ENCODE assay signal across 9 mouse cellular contexts in genomic region chr14:32161090-32161885, GRCm38 (mm10). TPM values are rescaled to one million over a fixed set of nuclear protein-coding genes. Genes with fewer than 3 reads are reported as not detected.
DNase-seq lines count a peak whose midpoint lies in the region; ATAC-seq and TF ChIP-seq lines count a peak whose summit lies in the region.
"Had no signal": no experiment of that assay in that cellular context is flagged by ENCODE, and none has a peak within 500 bp of the region (broad histone marks: within the 10 kb centered on the region; RNA-seq: fewer than 3 reads in every experiment).

No protein-coding gene starts in this region.

- no peak for ATAC-seq in kidney, embryonic 14.5 days (ENCODE audit: low FRiP score, low TSS enrichment)
- peak; percentile 57 for ATAC-seq in intestine, embryonic 16.5 days
- ATAC-seq in midbrain, embryonic 15.5 days (replicated peaks) = no peak

- H3K27ac ChIP-seq in kidney, embryonic 14.5 days (ENCODE audit: low read depth, low read length) = no peak overlapping the region
- H3K27ac ChIP-seq in cortical plate, adult 2 months (ENCODE audit: insufficient read depth, low read length) = no peak overlapping the region
- peak overlapping the region; percentile 94 for H3K27ac ChIP-seq in intestine, embryonic 16.5 days (ENCODE audit: low read length)
- no peak overlapping the region for H3K27ac ChIP-seq in midbrain, embryonic 15.5 days

- H3K4me1 ChIP-seq in kidney, embryonic 14.5 days (ENCODE audit: control insufficient read depth, insufficient read depth, low read length) = peaks cover 20% of the 10 kb centered on the region
- peaks cover 7% of the 10 kb centered on the region; the same call in 1 of the 2 replicates for H3K4me1 ChIP-seq in cortical plate, adult 2 months (ENCODE audit: control insufficient read depth, insufficient read depth, low read length)
- H3K4me1 ChIP-seq in intestine, embryonic 16.5 days (ENCODE audit: control insufficient read depth, insufficient read depth, low read length) = peaks cover 19% of the 10 kb centered on the region
- H3K4me1 ChIP-seq in midbrain, embryonic 15.5 days = peaks cover 40% of the 10 kb centered on the region

- H3K4me2 ChIP-seq in kidney, embryonic 14.5 days (replicated peaks; ENCODE audit: low read depth, low read length) = peak overlapping the region; percentile 75
- peak overlapping the region; percentile 78 for H3K4me2 ChIP-seq in intestine, embryonic 16.5 days (ENCODE audit: low read depth, low read length)
- peak overlapping the region; percentile 81 for H3K4me2 ChIP-seq in midbrain, embryonic 15.5 days

- H3K4me3 ChIP-seq in kidney, embryonic 14.5 days (ENCODE audit: low read length) = peak overlapping the region; percentile 65
- peak overlapping the region; percentile 93; the same call in 1 of the 2 replicates for H3K4me3 ChIP-seq in cortical plate, adult 2 months (ENCODE audit: insufficient read depth, low read length)
- peak overlapping the region; percentile 90 for H3K4me3 ChIP-seq in intestine, embryonic 16.5 days (ENCODE audit: low read length)
- peak overlapping the region; percentile 99 for H3K4me3 ChIP-seq in midbrain, embryonic 15.5 days

- no peaks in the 10 kb centered on the region for H3K36me3 ChIP-seq in kidney, embryonic 14.5 days (ENCODE audit: control insufficient read depth, insufficient read depth, low read length)
- H3K36me3 ChIP-seq in intestine, embryonic 16.5 days (ENCODE audit: control insufficient read depth, insufficient read depth, low read length) = no peaks in the 10 kb centered on the region
- no peaks in the 10 kb centered on the region for H3K36me3 ChIP-seq in midbrain, embryonic 15.5 days (replicated peaks)

- no peak for TF ChIP-seq CTCF in cortical plate, adult 2 months (IDR thresholded peaks at IDR 0.05; ENCODE audit: extremely low read depth, insufficient read depth, low read length)

- no peaks in the 10 kb centered on the region for H3K9me3 ChIP-seq in kidney, embryonic 14.5 days (ENCODE audit: control insufficient read depth, low read length)
- H3K9me3 ChIP-seq in intestine, embryonic 16.5 days (ENCODE audit: control insufficient read depth, low read length) = no peaks in the 10 kb centered on the region
- H3K9me3 ChIP-seq in midbrain, embryonic 15.5 days = no peaks in the 10 kb centered on the region

- TF ChIP-seq POLR2A in cortical plate, adult 2 months (IDR thresholded peaks at IDR 0.05; ENCODE audit: extremely low read depth, insufficient read depth, low read length) = no peak

- 86% methylated on average over 12 of the region's 12 CpGs for WGBS in kidney, embryonic 14.5 days
- WGBS in intestine, embryonic 16.5 days = 57% methylated on average over 12 of the region's 12 CpGs
- 88% methylated on average over 12 of the region's 12 CpGs for WGBS in midbrain, embryonic 15.5 days

- H3K27me3 ChIP-seq in kidney, embryonic 14.5 days (ENCODE audit: control insufficient read depth, insufficient read depth, low read length) = no peaks in the 10 kb centered on the region
- H3K27me3 ChIP-seq in intestine, embryonic 16.5 days (replicated peaks; ENCODE audit: control insufficient read depth, insufficient read depth, low read length) = no peaks in the 10 kb centered on the region
- H3K27me3 ChIP-seq in midbrain, embryonic 15.5 days (replicated peaks) = no peaks in the 10 kb centered on the region

- peak overlapping the region; percentile 77; the same call in 1 of the 2 replicates for H3K9ac ChIP-seq in kidney, embryonic 14.5 days (ENCODE audit: low read depth, low read length)
- peak overlapping the region; percentile 57 for H3K9ac ChIP-seq in intestine, embryonic 16.5 days (ENCODE audit: low read depth, low read length)
- no peak overlapping the region for H3K9ac ChIP-seq in midbrain, embryonic 15.5 days

- DNase-seq in kidney, adult 18-20 months = no peak
- no peak for DNase-seq in ovary, postnatal 14 days (ENCODE audit: low spot score)
- DNase-seq in right cerebral cortex, postnatal 25 days = no peak
- DNase-seq in cerebellum, adult 18-20 months = no peak

RNA-seq across cellular contexts. Expression of gene Ncoa4, which starts 1.6 kb away (rescaled TPM):
- polyA plus RNA-seq in kidney, embryonic 14.5 days (2014; fragmentation: Nextera tagmentation; extraction: Ambion mirVana) = 74.8 and 106 TPM in 2 replicates
- 55.2 and 55.6 TPM in 2 replicates for polyA plus RNA-seq in cortical plate, adult 2 months (2012; rRNA removed)
- polyA plus RNA-seq in intestine, embryonic 16.5 days (2015; fragmentation: Nextera tagmentation; extraction: Ambion mirVana) = 208 and 249 TPM in 2 replicates
- 104 and 106 TPM in 2 replicates for polyA plus RNA-seq in midbrain, embryonic 15.5 days (2015; fragmentation: Nextera tagmentation; extraction: Ambion mirVana)

RNA-seq across cellular contexts. Expression of gene Msmb, which starts 19.5 kb away (rescaled TPM):
- polyA plus RNA-seq in kidney, embryonic 14.5 days (2014; fragmentation: Nextera tagmentation; extraction: Ambion mirVana) = not detected in 2 replicates
- polyA plus RNA-seq in cortical plate, adult 2 months (2012; rRNA removed) = not detected in 2 replicates
- not detected in 2 replicates for polyA plus RNA-seq in intestine, embryonic 16.5 days (2015; fragmentation: Nextera tagmentation; extraction: Ambion mirVana)
- polyA plus RNA-seq in midbrain, embryonic 15.5 days (2015; fragmentation: Nextera tagmentation; extraction: Ambion mirVana) = not detected in 2 replicates
- polyA plus RNA-seq: gonadal fat pad, adult 2 months had no signal

RNA-seq across cellular contexts. Expression of gene Timm23, which starts 40.4 kb away (rescaled TPM):
- 324 and 335 TPM in 2 replicates for polyA plus RNA-seq in kidney, embryonic 14.5 days (2014; fragmentation: Nextera tagmentation; extraction: Ambion mirVana)
- polyA plus RNA-seq in cortical plate, adult 2 months (2012; rRNA removed) = 121 and 128 TPM in 2 replicates
- polyA plus RNA-seq in intestine, embryonic 16.5 days (2015; fragmentation: Nextera tagmentation; extraction: Ambion mirVana) = 312 and 350 TPM in 2 replicates
- 204 and 211 TPM in 2 replicates for polyA plus RNA-seq in midbrain, embryonic 15.5 days (2015; fragmentation: Nextera tagmentation; extraction: Ambion mirVana)

RNA-seq across cellular contexts. Expression of gene Parg, which starts 40.5 kb away (rescaled TPM):
- 30.6 and 57.5 TPM in 2 replicates for polyA plus RNA-seq in kidney, embryonic 14.5 days (2014; fragmentation: Nextera tagmentation; extraction: Ambion mirVana)
- polyA plus RNA-seq in cortical plate, adult 2 months (2012; rRNA removed) = 16.7 and 17.3 TPM in 2 replicates
- 24.7 and 28.2 TPM in 2 replicates for polyA plus RNA-seq in intestine, embryonic 16.5 days (2015; fragmentation: Nextera tagmentation; extraction: Ambion mirVana)
- 35.8 and 36.5 TPM in 2 replicates for polyA plus RNA-seq in midbrain, embryonic 15.5 days (2015; fragmentation: Nextera tagmentation; extraction: Ambion mirVana)
